Mouse (Mus musculus): ENCODE measurements at regions not wholly inside any gene's neighbourhood (a gene's known extent, or its start where the extent isn't known, plus 50 kb on each side); places are given as distances from the start of the nearest gene placed in this dataset.
A peak's percentile ranks its signal among the peaks of the same experiment; 100 is the strongest.

DNA sequence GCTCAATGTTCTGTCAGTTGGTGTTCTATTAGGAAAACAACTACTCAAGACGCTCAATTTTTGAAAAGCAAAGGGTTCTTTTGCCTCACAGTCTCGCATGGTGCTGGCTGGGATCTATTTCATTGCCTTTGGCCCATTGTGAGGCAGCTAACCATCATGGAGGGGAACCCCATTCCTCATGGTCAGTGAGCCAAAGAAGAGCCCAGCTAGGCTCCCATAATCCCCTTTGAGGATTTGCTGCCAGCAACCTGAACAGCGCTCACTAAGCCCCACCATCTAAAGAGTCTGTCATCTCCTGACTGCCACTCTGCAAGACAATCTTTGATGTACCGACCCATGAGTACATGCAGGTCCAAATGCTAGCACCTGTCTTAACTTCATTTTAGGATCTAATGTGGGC is 53.1 kb upstream of the Galnt7 start:
- ATAC-seq (ENCODE audit: poor library complexity, severe bottlenecking) = no peak

DNA sequence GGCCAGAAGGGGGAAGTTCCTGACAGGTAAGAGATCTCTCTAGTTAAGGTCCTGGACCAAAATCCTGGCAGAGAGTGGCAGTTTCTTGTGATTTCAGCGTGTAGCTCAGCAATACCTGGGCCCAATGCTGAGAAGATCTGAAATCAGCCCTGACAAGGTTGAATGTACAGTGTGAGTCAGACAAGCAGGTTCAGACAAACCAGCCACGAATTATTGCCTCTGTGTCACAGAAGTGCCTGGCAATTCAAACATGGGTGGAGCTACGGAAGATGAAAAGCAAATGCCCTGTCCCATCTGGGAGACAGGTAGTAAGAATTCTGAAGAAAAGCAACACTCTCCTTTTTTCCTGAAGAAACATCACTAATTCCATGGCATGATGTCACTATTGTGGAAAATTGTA is 51.3 kb upstream of the Galnt7 start:
- no peak for ATAC-seq (ENCODE audit: poor library complexity, severe bottlenecking)

DNA sequence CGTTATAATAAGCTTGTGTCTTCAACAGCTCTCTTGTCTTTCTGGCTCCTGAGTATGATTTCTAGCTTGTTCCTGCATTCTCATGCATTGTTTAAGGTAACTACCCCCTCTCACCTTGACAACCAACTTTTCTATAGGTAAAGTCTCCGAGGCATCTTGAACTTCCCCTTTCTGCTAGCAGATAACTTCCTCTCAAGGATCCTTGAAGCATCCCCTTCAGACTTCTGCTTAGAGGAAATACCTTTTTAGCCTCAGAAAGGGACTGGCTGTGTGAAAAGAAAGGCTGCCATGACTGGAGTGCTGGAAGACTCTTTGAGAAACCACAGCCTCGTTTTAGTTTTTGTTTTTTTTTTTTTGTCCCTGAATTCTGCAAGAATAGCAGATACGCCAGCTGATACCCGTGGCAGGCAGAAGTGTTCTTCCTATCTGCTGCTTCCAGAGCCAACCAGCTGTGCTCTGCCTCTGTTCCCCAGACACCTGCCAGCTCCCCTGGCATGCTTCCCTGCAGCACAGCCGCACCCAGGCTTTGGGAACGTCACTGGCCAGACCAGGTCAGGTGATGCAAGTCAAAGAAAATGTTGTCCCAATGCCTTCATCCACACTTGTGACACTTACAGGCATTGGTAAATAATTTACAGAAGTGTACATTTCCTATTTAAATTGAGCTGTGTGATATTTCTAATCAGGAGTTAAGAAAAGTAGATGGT is 49.7 kb upstream of the Galnt7 start:
- peak; percentile 71 for ATAC-seq (ENCODE audit: poor library complexity, severe bottlenecking)
